Mouse (Mus musculus) urinary bladder, postnatal 4 days (tissue): ENCODE data around the gene Abcg5.

Experiments used
- DNase-seq, 2 experiments: peaks; one replicate each; pipeline ENCODE4 v3.0.0; 2021 to 2022; ENCODE audit warnings: low spot score in 2 of 2

The Abcg5 gene

DNA sequence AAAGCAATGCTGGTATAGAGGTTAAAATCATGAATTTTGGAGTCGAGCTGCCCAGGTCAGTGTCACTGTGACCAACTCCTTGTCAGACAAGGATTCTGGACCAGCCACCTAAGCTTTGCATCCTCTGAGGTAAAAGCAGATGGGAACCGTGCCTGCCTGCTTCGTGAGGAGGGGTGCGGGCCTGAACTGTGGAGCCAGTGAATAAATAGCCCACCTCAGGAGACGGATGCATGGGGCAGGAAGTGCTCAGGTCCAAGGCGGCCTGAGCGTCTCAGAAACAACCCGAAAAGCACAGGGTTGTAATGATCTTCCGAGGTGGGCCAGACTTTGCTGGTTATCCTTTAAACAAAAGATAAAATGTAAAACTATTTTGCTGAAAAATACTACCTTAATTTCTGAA lies 37.7 kb downstream of the Abcg5 start:
- no peak for DNase-seq

- DNase-seq, result no peak
Observed at GRCm38 (mm10) chr17:84644292-84645050, 38.3 kb downstream of the Abcg5 start.

DNA sequence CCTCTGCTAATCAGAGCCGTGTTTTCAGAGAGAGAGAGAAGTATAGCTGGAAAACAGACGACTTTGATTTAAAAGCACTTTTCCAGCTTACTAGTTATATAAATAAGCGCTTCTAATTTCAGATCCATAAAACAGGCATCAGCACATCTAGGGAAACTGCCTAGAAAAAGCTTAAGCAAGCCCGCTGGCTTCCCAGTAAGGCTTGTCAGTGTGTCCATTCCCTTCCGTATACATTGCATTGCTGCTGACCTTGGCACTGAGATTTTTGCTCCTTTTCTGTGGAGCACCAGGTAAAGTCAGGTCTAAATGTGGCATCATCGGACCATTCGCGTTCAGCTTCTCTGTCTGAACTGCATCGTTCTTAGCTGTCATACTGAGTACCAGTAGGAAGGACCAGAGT lies 40.5 kb downstream of the Abcg5 start:
- no peak for DNase-seq

GRCm38 (mm10) chr17:84641893-84642292 lies 40.9 kb downstream of the Abcg5 start:
- DNase-seq, result no peak

- DNase-seq, result no peak
Observed at GRCm38 (mm10) chr17:84639796-84640378, 42.9 kb downstream of the Abcg5 start.

DNA sequence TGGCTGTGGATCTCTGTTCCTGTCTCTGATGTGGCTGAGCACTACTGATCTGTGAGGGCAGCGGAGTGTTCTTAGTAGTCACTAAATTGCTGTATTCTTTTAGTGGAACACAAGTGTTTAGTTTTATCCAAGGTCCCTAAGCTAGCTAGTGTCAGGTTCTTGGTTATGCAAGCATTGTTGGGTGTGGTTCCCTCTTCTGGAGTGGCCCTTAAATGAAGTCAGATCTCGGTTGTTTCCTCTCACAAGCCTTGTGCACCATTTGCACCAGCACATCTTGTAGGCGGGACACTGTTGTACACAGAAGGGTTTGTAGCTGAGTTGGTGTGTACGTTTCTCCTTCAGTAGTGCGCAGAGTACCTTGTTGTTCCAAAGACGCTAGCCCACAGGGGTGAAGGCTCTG lies 44.8 kb downstream of the Abcg5 start:
- DNase-seq, result no peak

DNA sequence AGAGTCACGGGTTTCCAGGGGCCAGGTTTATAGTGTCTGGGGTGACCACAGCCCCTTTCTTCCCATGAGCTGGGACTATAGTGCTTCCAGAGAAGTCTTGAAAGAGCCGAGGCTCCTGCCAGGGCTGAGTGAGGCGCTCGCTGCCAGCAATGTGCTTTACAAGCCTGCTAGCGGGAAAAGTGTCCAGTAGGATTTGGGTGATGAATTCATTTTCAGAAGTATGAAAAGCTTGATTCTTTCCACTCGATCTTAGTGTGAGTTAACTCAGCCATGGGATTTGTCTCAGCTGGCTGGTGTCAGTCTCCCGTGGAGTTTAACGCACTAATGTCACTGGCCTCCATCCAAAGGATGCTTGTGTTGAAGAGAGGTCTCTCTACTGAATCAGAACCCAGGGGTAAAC lies 46.5 kb downstream of the Abcg5 start:
- no peak for DNase-seq

GRCm38 (mm10) chr17:84633443-84633842 lies 49.4 kb downstream of the Abcg5 start:
- no peak for DNase-seq

GRCm38 (mm10) chr17:84631836-84632235 lies 51.0 kb downstream of the Abcg5 start:
- no peak for DNase-seq

DNA sequence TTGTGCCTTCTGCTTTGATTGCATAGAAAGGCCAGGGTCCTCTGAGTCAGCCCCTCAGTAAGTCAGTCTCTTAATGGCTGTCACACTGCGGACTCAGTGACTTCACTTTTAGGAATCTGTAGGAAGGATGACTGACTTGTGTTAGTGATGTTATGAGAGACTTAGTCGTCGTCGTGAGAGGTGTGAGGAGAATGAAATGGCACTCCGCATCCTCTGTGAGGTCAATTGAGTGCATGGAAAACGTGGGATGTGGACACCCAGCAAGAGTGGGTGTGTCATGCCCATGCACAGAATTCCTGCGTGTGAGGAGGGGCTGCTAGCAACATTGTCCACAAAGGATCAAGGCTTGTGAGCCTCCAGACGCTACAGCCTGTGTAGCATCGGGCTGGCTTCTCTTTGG lies 54.2 kb downstream of the Abcg5 start:
- no peak for DNase-seq

GRCm38 (mm10) chr17:84627721-84628120 lies 55.1 kb downstream of the Abcg5 start:
- DNase-seq, result no peak

GRCm38 (mm10) chr17:84626857-84627305 lies 55.9 kb downstream of the Abcg5 start:
- no peak for DNase-seq

DNA sequence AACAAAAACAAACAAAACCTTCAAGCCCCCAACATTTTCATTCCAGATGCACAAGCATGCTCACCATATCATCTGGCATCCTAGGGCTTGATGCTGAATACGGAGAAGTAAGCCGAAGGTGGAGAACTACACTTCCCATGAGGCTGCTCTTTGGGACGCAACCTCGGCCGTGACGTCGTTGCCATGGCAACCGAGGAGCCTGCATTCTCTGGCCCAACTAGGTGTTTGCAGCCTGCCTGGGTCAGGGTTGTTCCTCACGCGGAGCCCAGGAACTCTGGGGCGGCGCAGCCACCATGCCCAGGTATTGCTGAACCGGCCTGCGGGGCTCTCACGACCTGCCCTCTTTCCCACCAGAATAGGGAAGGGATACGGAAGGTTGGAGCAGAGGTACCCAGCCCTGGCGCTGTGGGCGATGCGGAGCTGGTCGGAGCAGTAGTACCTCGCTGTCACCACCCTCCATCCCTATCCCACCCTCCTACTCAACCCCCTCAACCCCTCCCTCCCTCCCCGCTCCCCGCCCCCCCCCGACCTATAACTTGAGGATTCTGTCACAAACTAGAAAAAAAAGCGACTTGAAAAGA lies 56.4 kb downstream of the Abcg5 start, which contains the start of gene Dync2li1:
Gene Dync2li1 (plus strand): TSS at position 221 of the 581 bp plus-strand sequence.
- DNase-seq, result peak; percentile 79 to 89

- DNase-seq, result no peak
Observed at GRCm38 (mm10) chr17:84622873-84623272, 59.9 kb downstream of the Abcg5 start.

DNA sequence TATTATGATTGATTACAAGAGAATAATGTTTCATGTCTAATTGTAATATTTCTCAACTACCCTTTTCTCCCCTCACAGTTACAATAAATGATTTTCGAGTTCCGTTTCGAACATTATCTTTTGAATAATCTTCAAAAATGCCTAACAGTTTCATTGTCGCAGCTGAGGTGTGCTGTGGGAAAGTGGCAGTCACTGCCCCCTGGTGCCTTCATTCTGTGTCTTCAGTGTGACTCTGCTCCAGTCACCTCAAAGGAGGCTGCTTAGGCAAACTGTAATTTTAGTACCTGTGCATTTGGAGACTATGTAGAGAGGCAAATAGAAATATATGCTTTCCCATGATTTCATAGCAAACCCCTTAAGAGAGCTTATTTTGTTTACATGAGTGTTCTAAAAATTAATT lies 60.8 kb downstream of the Abcg5 start:
- no peak for DNase-seq

- DNase-seq, result no peak
Observed at GRCm38 (mm10) chr17:84621209-84621608, 61.6 kb downstream of the Abcg5 start.

- no peak for DNase-seq
Observed at GRCm38 (mm10) chr17:84620610-84621009, 62.2 kb downstream of the Abcg5 start.

- no peak for DNase-seq
Observed at GRCm38 (mm10) chr17:84620076-84620475, 62.7 kb downstream of the Abcg5 start.

DNA sequence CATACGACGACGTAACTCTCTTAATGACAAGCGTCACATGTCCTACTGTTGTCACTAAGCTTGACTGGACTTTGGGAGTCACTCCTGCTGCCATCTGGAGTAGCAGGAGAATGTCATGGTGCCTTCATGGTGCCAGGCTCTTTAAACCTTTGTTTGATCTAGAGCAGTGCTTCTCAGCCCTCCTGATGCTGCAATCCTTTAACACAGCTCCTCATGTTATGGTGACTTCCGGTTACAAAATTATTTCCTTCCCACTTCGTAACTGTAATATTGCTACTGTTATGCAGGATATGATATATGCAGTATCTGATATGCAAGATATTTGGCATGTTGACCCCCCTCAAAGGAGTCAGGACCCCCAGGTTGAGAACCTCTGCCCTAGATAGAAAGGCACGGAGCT lies 63.7 kb downstream of the Abcg5 start:
- no peak for DNase-seq

GRCm38 (mm10) chr17:84617953-84618352 lies 64.9 kb downstream of the Abcg5 start:
- no peak for DNase-seq

- DNase-seq, result no peak
Observed at GRCm38 (mm10) chr17:84616526-84617074, 66.2 kb downstream of the Abcg5 start.

- DNase-seq, result no peak
Observed at GRCm38 (mm10) chr17:84615811-84616210, 67.0 kb downstream of the Abcg5 start.

DNA sequence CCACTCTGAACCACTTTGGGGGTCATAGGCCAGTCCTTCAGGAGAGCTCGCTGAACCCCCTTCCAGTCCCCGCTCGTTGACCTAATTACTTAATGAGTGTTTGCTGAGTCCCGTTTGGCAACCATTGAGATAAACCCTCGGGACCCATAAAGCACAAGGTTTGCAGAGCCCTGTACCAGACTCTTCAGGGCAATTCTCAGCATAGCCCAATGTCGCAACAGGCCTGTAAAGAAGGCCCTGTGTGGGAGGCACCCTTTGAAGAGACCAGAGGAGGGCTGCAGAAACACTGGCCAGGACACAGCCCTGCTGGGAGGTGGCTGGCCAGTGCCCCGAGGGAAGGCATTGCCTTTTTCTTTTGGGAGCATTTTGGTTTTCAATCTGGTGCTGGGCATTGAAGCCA lies 70.8 kb downstream of the Abcg5 start:
- DNase-seq, result no peak
